Mouse (Mus musculus) ES-Bruce4 (cell line): ENCODE measurements at regions not wholly inside any gene's neighbourhood (a gene's known extent, or its start where the extent isn't known, plus 50 kb on each side); places are given as distances from the start of the nearest gene placed in this dataset.

Source experiments
- CTCF ChIP-seq: IDR thresholded peaks from one replicate; pipeline ENCODE4 v1.8.1; 2011; ENCODE audit warnings: low read depth, low read length
- EP300 ChIP-seq: IDR thresholded peaks from 2 replicates; pipeline ENCODE4 v1.6.1; 2011; ENCODE audit warnings: low read depth, low read length; ENCODE audit not compliant: insufficient read depth

DNA sequence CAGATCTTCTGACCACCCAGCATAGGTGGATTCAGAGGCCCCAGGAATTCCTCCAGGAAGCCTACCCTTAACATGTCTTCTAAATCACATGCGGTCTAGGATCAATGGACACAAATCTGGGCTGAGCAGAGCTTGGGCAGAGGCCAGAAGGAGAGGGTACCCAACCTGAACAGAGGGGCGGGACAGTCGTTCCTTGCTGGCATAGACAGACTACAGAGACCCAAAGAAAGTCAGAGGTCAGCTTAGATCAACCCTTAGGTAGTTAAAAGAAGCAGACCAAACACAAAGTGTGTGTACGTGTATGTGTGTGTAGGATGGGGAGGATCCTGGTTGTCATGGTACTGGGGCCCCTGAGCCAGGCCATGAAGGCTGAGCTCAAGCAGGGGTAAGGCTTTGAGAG is 124.7 kb upstream of the Haao start:
- TF ChIP-seq EP300 (no peak), CTCF (no peak)
